Mouse (Mus musculus): ENCODE measurements around the gene Ablim1. TPM values are rescaled to one million over a fixed set of nuclear protein-coding genes. Genes with fewer than 3 reads are reported as not detected.

Ablim1 gene
- total and polyA plus RNA-seq, 2 experiments = 16.6 to 23.7 TPM

DNA sequence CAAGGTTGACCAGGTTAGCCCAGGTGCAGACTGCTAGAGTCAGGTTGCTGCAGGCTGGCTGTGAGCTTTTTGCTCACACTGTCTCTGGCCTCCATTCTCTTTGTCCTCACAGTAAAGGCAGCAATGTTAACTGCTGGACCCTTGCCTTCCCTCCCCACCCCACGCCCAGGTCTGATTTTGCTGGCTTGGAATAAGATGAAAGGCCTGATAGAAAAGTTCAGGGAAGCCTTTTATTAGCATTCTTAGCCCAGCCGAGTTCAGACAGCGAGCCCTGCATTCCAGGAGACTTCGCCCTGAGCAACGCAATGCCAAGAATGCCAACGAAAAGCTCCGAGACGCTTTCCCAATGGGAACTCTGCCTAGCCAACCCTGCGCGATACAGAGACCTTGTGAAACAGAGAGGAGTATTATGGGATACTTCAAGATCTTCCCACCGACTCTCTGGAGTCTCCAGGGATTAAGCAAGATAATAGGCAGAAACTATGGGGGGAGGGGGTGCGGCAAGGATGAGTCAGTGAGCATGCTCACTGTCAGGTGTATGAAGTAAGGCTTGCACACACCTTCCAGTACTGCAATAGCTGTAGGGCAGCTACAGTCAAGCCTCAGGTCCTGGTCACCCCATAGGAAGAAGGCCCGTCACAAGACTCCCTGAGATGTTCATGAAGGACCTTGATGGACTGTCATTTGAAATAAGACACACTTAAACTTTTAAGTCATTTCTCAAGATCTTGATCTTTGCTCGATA is 324.2 kb downstream of the Ablim1 start:
- Histone ChIP-seq H3K4me1 (ENCODE audit: control insufficient read depth, insufficient read depth, low read length) (no peaks in the 10 kb centered on the region), H3K27ac (replicated peaks; ENCODE audit: insufficient read depth, low read depth, low read length) (no peak overlapping the region), H3K4me3 (ENCODE audit: insufficient read depth, low read depth, low read length) (no peak overlapping the region), H3K36me3 (ENCODE audit: control insufficient read depth, insufficient read depth, low read length) (no peaks in the 10 kb centered on the region), H3K27me3 (ENCODE audit: control insufficient read depth, insufficient read depth, low read length) (no peaks in the 10 kb centered on the region), H3K79me2 (ENCODE audit: control insufficient read depth, insufficient read depth, low read length) (no peaks in the 10 kb centered on the region), H3K9ac (ENCODE audit: low read depth, low read length) (no peak overlapping the region)
- DNase-seq (ENCODE audit: extremely low read depth, low read depth, low spot score) = no peak
- 56% methylated on average over 14 of the region's 14 CpGs for WGBS
- no peak for TF ChIP-seq POLR2A (IDR thresholded peaks at IDR 0.05; ENCODE audit: extremely low read depth, insufficient read depth, low read length)
- TF ChIP-seq CTCF (IDR thresholded peaks at IDR 0.05; ENCODE audit: low read depth, low read length) = no peak

DNA sequence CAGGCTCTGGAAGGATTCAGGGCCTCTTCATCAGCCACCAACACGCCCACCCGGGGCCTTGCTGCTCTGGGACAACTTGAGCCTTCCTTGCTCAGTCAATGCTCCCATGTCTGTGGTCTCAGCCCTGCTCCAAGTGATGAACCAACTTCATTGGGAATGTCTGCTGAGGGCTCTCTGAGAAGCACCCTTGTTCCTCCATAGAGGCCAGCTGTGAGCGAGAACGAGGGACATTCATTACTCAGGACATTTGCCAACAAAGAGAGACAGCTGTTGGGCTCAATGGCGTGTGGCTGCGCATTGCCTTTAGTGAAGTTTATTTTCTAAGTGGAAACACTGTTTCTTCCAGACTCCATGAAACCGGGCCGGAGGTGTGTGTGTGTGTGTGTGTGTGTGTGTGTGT is 325.5 kb downstream of the Ablim1 start:
- no peaks in the 10 kb centered on the region for H3K79me2 ChIP-seq (ENCODE audit: control insufficient read depth, insufficient read depth, low read length)
- no peak overlapping the region for H3K9ac ChIP-seq (ENCODE audit: low read depth, low read length)
- 79% methylated on average over 8 of the region's 8 CpGs for WGBS
- H3K4me1 ChIP-seq (ENCODE audit: control insufficient read depth, insufficient read depth, low read length) = no peaks in the 10 kb centered on the region
- H3K27me3 ChIP-seq (ENCODE audit: control insufficient read depth, insufficient read depth, low read length) = no peaks in the 10 kb centered on the region
- H3K27ac ChIP-seq (replicated peaks; ENCODE audit: insufficient read depth, low read depth, low read length) = no peak overlapping the region
- DNase-seq (ENCODE audit: extremely low read depth, low read depth, low spot score) = no peak
- no peak for TF ChIP-seq CTCF (IDR thresholded peaks at IDR 0.05; ENCODE audit: low read depth, low read length)
- no peak for TF ChIP-seq POLR2A (IDR thresholded peaks at IDR 0.05; ENCODE audit: extremely low read depth, insufficient read depth, low read length)
- H3K4me3 ChIP-seq (ENCODE audit: insufficient read depth, low read depth, low read length) = no peak overlapping the region
- no peaks in the 10 kb centered on the region for H3K36me3 ChIP-seq (ENCODE audit: control insufficient read depth, insufficient read depth, low read length)

DNA sequence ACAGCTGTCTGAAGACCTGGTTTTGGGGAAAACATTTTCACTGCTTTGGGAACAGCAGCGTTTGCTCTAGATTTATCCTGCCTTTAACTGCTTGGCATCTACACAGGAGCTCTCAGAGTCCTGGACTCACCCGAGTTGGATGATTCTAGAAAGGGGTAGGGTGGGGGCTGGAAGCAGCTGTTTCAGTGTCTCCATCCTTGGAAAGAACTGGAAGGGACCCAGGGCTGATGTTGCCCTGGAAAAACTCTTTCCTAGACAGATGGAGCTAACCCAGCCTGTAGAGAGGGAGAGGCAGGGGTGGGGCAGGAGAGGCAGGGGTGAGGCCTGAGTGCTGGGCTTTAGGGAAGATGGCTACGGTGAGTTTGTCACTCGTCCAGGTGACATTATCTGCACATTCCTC is 330.5 kb downstream of the Ablim1 start:
- TF ChIP-seq CTCF (IDR thresholded peaks at IDR 0.05; ENCODE audit: low read depth, low read length) (no peak), POLR2A (IDR thresholded peaks at IDR 0.05; ENCODE audit: extremely low read depth, insufficient read depth, low read length) (no peak)
- H3K79me2 ChIP-seq (ENCODE audit: control insufficient read depth, insufficient read depth, low read length) = no peaks in the 10 kb centered on the region
- 60% methylated on average over 4 of the region's 4 CpGs for WGBS
- no peaks in the 10 kb centered on the region for H3K4me1 ChIP-seq (ENCODE audit: control insufficient read depth, insufficient read depth, low read length)
- no peak overlapping the region for H3K27ac ChIP-seq (replicated peaks; ENCODE audit: insufficient read depth, low read depth, low read length)
- H3K4me3 ChIP-seq (ENCODE audit: insufficient read depth, low read depth, low read length) = no peak overlapping the region
- H3K36me3 ChIP-seq (ENCODE audit: control insufficient read depth, insufficient read depth, low read length) = no peaks in the 10 kb centered on the region
- no peaks in the 10 kb centered on the region for H3K27me3 ChIP-seq (ENCODE audit: control insufficient read depth, insufficient read depth, low read length)
- no peak for DNase-seq (ENCODE audit: extremely low read depth, low read depth, low spot score)
- no peak overlapping the region for H3K9ac ChIP-seq (ENCODE audit: low read depth, low read length)

DNA sequence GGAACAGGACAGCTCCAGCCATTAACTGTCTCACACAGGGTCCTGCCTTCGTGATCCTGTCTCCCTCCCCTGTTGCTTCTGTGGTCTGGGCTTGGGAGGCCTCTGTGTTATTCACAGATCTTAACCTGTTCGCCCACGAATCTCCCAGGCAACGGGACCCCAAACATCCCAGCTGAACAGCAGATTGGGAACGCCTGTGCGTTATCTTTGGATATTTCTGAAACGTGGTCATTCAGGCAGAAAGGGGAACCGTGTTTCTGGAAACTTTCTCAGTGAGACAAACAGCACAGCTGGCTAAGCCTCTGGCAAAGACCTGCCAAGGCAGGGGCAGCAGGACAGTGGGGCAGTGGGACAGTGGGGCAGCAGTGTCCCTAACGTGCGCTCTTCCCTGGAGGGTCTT is 331.0 kb downstream of the Ablim1 start:
- TF ChIP-seq CTCF (IDR thresholded peaks at IDR 0.05; ENCODE audit: low read depth, low read length) = no peak
- no peak for TF ChIP-seq POLR2A (IDR thresholded peaks at IDR 0.05; ENCODE audit: extremely low read depth, insufficient read depth, low read length)
- Histone ChIP-seq H3K36me3 (ENCODE audit: control insufficient read depth, insufficient read depth, low read length) (no peaks in the 10 kb centered on the region), H3K9ac (ENCODE audit: low read depth, low read length) (no peak overlapping the region), H3K4me1 (ENCODE audit: control insufficient read depth, insufficient read depth, low read length) (no peaks in the 10 kb centered on the region), H3K27me3 (ENCODE audit: control insufficient read depth, insufficient read depth, low read length) (no peaks in the 10 kb centered on the region), H3K4me3 (ENCODE audit: insufficient read depth, low read depth, low read length) (no peak overlapping the region), H3K79me2 (ENCODE audit: control insufficient read depth, insufficient read depth, low read length) (no peaks in the 10 kb centered on the region), H3K27ac (replicated peaks; ENCODE audit: insufficient read depth, low read depth, low read length) (no peak overlapping the region)
- no peak for DNase-seq (ENCODE audit: extremely low read depth, low read depth, low spot score)
- WGBS = 82% methylated on average over 10 of the region's 10 CpGs

Other genes with a start within 250 kb of the Ablim1 start
- 18.4 and 21.7 TPM in 2 replicates for gene Fam160b1, start 45.8 kb upstream of the Ablim1 start, total RNA-seq (2014; rRNA removed)
- 10.6 and 10.9 TPM in 2 replicates for gene Fam160b1, start 45.8 kb upstream of the Ablim1 start, polyA plus RNA-seq (2012; rRNA removed)
- 8.6 and 12.7 TPM in 2 replicates for gene Trub1, start 138.0 kb upstream of the Ablim1 start, total RNA-seq (2014; rRNA removed)
- 4.6 and 5.7 TPM in 2 replicates for gene Trub1, start 138.0 kb upstream of the Ablim1 start, polyA plus RNA-seq (2012; rRNA removed)

Measured in liver, adult 2 months (tissue).